Mouse (Mus musculus) adrenal gland, postnatal 36 days (tissue): ENCODE measurements around the gene Abcc12. TPM values are rescaled to one million over a fixed set of nuclear protein-coding genes. Genes with fewer than 3 reads are reported as not detected.

Experiments used
- DNase-seq, 2 experiments: peaks; one replicate each; pipeline ENCODE4 v3.0.0; 2021; ENCODE audit warnings: mixed read lengths in 1 of 2
- total RNA-seq, 2 experiments: library from RNA; stranded (reverse); gene quantifications; 2 replicates each; pipeline ENCODE4 v1.2.3; 2021

The Abcc12 gene
- total RNA-seq, 2 experiments from 2014 or later, result not detected

GRCm38 (mm10) chr8:86512886-86513285 is 67.6 kb downstream of the Abcc12 start:
- no peak for DNase-seq

DNA sequence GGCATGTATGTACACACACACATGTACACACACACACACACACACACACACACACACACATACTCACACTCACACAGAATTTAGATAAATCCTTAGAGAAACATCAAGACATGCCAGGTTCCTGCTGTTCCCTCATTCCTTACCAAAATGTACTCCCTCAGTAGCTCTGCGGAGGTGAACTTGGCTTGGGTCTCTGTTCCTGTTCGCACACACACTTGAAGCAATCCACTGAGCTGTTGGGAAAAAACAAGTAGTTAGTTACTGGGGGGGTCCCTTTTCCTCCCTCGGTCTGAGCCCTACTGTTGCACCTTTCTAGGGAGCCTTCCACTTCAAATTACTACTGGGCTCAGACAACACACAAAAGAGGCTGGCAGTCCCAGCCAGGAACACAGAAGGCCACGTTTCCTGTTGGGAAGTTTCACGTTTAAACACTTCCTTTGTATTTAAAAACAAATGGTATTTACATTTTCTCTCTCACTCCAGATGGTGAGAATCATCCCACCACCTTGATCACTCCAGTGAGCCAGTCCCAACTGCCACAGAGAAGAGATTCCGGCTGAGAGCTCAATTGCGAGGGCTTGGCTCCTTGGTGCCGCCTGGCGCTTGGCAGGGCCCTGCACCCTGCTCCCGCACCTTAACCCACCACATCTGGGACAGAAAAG is 68.2 kb downstream of the Abcc12 start:
- no peak for DNase-seq

DNA sequence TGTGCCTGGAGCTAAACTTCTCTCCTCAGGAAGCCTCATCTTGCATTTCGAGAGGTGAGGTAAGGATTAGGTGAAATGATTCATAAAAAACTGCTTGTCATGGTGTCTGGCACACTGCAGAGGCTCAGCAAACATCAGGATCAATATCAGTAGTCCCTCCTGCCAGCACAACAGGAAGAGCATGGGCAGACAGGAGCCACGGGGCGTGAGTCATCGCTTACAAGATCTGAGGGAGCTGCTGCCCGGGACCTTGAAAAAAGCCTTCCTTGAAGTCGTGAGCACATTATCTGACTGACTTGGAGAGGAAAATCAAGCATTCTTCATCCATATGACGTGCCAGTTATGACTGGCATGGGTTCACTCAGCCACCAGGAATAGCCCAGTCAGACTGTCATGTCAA is 79.1 kb downstream of the Abcc12 start:
- peak; percentile 80 to 81 for DNase-seq

DNA sequence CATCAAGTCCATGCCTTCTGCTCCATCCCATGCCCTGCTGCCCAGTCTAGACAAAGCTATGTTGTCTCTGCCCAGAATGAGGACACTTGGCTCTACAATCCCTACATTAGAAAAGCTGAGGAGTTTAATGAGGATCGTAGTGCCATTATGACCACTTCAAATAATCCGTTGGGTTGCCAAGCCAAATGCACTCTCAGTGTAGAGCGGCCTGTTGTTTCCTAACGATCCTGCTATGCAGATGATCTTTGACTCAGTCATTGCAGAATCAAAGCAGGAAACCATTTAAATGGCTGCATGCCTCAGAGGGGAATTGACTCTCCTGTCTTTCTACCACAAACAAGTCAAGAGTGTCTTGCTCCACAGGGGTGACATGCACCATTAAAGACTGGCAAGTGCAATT is 85.4 kb downstream of the Abcc12 start:
- DNase-seq, result no peak

DNA sequence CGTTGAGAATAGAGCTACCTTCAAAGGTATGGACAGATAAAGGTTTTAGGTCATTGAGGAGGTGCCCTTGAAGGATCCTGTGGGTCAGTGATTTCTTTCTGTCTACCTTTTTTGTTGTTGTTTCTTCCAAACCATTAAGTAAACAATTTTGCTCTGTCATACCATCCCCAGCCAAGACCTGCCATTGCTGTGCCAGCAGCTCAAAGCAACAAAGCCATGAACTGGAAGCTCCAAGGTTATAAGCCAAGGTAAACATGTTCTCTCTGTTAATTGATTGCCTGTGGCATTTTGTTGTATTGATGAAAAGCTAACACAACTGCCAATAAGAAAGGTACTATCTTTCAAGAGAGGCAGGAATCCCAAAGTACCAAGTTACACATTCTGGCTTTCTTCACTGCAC is 86.6 kb downstream of the Abcc12 start:
- no peak for DNase-seq

DNA sequence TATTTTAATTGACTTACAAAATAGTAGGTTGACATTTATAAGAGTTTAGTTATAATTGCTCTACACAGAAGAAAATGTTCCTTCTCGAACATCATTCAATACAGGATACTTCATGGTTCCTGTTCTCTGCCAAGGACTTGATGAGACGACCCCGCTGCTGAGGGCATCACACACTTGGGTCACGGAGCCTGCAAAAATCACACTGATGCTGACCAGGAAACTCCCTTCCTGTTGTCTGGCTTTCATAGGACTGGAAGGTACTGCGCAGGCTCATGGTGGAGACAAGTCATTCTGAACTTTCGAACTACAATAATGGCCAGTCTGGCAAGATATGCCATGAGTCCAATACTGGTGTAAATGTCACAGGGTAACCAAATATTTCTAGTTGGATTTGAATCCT is 95.1 kb downstream of the Abcc12 start:
- no peak for DNase-seq

GRCm38 (mm10) chr8:86484244-86484643 is 96.2 kb downstream of the Abcc12 start:
- no peak for DNase-seq

DNA sequence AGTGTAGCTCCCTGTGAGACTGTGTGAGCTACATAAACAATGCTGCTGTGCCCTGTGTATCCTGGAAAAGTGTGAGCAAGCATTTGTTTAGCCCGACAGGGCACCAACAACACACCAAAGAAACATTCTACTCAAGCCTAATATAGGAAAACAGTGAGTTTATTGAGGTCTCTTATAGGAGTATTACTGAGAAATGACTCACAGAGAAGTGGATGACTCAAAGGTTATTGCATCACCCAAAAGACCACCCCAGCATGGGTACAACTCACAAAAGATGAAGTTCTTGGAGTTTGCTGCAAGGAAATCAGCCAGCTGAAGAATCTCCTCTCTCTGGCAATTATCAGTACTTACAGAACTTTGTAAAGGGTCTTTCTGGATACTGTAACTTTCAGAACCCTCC is 98.4 kb downstream of the Abcc12 start:
- DNase-seq, result no peak

DNA sequence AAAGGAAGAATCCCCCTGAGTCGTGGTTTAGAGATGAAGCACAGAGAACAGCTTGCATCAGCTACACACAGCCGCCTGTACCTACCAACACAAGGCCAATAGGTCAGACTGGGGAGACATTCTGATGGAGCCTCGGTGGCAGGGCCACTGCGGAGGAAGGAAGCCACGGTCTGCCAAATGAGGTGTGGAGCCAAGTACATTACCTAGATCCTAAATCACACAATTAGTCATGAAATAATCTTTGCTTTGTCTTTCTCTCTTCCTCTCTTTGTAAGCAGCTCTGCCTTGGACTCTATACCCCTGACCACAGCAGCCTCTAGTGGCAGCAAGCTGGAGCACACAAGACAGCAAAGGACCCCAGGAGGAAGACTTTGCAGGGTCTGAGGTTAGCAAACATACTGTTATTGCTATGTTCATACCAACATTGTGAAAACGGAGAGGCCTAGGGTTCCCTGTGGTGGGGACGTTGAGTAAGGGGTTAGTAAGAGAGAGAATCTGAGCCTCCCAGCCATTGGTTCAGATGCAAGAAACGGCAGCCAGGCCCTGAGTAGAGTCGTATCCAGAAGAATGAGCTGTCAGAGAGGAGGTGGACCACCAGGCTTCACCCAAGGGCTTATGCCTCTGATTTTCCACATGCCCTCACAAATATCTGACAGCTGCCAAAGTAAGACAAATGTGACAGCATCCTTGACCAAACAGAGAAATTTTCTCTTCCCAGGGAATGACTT is 104.6 kb downstream of the Abcc12 start:
- DNase-seq, result peak; percentile 56 to 70

DNA sequence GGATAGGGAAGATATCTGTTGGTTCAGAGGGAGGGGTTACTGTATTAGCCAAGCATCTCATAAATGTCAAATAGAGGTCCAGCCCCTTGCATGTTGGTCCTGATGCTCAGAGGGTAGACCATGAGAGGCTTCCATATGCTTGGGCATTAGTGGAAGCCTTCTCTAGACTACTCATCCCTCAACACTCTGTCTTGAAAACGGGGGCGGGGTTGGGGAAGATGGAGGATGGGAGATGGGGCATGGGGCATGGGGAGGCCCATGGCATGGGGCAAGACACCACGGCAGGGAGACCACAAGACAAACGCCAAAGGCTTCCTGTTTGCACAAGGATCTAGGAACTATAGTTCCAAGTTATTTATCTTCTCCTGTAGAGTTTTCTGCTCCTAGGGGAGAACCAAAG is 106.0 kb downstream of the Abcc12 start:
- DNase-seq, result no peak

GRCm38 (mm10) chr8:86473121-86473520 is 107.4 kb downstream of the Abcc12 start:
- no peak for DNase-seq

DNA sequence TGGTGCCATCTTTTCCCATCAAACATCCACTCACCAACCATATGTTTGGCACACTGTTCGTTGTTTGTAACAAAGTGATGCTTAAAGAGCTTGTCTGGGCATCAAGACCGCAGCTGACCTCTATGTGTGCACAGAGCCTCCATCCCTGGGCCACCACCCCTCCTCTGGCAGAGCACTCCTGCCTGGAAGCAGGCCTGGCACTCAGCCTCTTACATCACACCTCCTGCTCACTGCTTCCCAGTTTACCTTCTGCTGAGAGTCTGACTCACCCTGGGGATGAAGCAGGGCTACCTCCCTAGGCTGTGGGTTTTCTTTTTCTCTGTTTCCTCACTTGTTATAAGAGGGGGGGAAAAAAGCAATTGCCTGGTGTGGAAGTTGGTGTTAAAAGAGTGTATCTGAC is 109.8 kb downstream of the Abcc12 start:
- DNase-seq, result no peak

GRCm38 (mm10) chr8:86463215-86463614 is 117.3 kb downstream of the Abcc12 start:
- DNase-seq, result no peak

DNA sequence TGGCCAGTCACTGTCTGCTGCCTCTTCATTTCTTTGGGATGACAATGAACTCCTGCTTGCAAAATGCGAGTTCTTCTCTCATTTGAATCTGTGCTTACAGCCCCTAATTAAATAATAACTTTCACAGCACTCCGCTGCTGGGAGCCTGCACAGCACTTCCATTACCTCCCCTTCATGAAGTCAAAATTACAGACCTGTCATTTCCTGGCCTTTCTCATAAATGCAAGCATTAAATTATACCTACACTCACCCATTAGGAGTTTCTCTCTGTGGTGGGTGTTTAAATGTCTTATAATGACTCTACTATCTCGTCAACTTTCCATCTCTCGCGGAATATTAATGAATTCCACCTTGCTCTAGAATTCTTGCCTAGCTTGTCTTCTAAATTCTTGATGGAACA is 120.1 kb downstream of the Abcc12 start:
- no peak for DNase-seq

DNA sequence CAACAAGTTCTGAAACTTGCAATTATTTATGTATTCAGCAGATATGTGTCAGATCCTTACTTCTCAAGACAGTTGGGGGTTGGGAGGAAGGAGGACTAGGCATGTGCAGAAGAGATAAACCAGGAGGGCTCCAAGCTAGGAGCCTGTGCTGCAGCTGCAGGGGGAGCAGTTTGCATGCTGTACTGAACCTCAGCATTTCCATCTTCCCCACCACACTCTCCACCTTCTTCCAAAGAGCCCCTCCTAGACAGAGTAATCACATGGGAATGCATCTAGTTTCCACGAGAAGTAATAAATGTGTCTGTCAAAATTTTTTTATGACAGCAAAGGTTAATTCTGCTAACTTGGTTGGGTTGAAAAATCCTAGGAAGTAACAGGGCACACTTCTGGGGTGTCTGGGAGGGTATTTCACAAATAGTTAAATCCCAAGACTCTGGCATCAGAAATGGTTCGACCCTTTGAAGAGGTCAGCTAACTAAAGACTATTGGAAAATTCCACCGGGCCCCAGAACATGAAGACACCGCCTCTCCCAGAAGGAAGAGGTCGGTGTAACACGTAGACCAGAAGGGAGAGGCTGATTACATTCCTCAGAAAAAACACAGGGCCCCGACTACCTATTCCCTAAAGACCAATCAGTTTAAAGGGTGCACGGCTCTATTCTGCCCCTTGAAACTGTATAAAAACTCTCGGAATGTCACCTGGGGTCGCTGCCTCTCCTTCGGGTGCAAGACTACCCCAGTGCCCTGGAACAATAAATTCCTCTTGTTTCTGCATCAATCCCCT is 126.6 kb downstream of the Abcc12 start:
- DNase-seq, result no peak

DNA sequence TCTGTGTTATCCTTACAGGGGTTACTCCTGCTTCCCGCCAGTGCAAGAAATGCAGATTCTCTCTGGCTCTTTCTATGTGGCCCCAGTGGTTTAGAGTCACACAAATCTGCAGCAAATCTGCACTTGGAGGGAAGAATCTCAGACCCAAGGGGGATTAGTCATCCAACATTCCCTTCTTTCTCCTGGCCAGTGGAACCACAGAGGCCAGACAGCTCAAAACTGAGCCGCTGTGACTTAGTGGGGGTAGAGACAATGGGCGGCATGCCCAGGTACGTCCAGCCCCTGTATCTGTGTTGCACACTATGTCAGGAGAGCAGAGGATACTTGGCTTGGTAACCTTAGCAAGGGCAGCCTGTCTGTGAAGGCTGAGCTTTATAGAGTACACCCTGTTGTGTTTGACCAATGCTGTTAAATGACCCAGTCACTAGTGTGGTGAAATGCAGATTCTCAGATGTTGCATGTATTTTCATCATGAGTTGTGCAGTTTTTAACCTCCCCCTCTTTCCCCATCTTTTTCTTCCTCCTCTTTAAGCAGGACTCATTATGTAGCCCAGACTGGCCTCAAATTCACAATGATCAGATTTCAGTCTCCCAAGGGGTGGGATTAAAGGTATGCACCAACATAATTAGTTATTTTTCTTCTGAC is 130.5 kb downstream of the Abcc12 start:
- DNase-seq, result no peak

DNA sequence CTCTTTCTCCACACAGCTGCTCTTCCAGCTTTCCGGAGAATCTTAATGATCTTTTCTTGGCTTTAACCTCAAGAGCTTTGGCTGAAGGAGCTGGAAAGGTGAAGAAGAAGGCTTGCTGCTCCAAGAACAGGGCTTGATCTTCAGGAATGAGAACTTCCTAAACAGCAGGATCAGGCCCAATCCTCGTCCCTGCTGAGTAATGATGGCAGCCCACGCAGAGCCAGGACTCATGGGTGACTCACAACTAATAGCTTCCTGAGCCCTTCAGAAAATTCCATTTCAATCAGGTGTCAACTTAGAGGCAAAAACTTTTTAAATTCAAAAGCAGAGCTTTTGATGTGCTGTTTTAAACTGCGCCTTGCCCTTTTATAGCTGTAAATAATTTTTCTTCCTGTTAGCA is 135.0 kb downstream of the Abcc12 start:
- peak; percentile 43 to 57 for DNase-seq

DNA sequence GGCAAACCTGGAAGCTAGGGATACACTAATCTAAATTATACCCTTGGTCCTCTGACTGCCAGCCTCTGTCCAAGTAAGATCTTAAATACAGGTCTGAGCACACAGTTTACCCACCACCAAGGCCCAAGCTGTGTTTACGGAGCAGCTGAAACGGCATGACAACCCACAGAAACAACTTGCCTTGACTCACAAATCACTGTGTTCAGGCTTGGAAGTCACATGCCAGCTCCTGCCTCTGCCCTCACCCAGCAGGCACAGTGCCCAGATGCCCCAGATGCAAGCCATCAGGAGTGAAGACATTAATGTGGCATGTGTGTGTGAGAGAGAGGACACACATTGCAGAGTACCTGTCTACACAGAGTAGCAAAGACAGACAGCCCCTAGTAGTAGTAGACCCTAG is 136.7 kb downstream of the Abcc12 start:
- DNase-seq, result peak; percentile 65 to 71

- DNase-seq, result no peak
These were observed 141.5 kb downstream of the Abcc12 start for GRCm38 (mm10) chr8:86438983-86439299.

- DNase-seq, result no peak
These were observed 142.1 kb downstream of the Abcc12 start for GRCm38 (mm10) chr8:86438133-86438982.

DNA sequence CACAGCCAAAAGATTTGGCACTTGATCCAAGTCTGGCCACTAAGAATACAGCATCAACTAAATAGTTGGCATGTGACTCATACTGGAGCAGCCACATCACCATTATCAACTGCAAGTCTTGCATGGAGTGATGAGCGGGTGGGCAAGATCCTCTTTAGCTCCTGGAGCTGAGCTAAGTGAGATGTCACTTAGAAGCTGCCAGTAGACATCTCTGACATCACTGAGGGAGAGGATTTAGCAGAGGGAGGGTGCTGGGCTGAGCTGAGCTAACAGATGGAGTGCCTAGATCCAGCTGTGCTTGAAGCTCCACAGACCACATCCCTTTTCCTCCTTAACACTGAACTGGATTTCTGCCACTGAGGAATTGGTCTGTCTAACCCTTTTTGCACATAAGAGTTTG is 143.1 kb downstream of the Abcc12 start:
- no peak for DNase-seq
